Mouse (Mus musculus) effector memory CD4-positive, alpha-beta T cell, adult 5 months (primary cell): Measurements from ENCODE around the gene Fasl. TPM values are rescaled to one million over a fixed set of nuclear protein-coding genes. Genes with fewer than 3 reads are reported as not detected.

Source experiments
- polyA plus RNA-seq: library from polyadenylated mRNA; unstranded; fragments of 100-300 nt; shearing (Covaris generic); gene quantifications from one replicate; pipeline ENCODE4 v1.2.1, GENCODE M21; 2017

Fasl gene
- 222 TPM for polyA plus RNA-seq

DNA sequence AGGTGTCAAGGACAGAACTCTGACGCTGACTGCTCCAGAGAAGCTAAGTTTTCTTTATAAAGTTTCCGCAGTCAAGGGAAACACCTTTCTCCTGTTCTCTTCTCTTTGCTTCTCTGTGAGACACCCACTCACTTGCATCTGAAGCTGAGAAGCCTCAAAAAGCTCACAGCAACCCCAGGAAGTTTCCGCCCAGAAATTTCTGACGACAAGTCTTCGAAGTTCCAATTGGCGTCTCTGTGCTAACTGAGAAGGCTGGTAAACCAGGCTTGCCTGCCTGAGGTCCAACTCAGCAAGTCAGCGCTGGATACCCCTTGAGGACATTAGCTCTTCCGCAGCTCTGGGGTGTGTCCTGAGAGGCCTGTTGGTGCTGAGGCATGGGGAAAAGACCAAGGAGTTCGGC is at the start of gene Fasl:
TSS of gene Fasl (minus strand) at position 157 of the 400 bp plus-strand sequence.

Other genes starting within 250 kb of the Fasl start
- 119 TPM for gene Suco, start 88.2 kb upstream of the Fasl start, polyA plus RNA-seq
- 17.5 TPM for gene Pigc, start 180.7 kb upstream of the Fasl start, polyA plus RNA-seq
- gene 4930558K02Rik, start 191.1 kb upstream of the Fasl start, polyA plus RNA-seq = not detected